Mouse (Mus musculus): ENCODE data around the gene Olfr1218. TPM values are rescaled to one million over a fixed set of nuclear protein-coding genes. Genes with fewer than 3 reads are reported as not detected.
"Not testable (repeated sequence)": the region's sequence is repeated elsewhere in the genome, so short reads cannot be mapped to it uniquely, and the experiment has no call there.

The Olfr1218 gene
- not detected for polyA plus RNA-seq (2017; shearing (Covaris generic))

DNA sequence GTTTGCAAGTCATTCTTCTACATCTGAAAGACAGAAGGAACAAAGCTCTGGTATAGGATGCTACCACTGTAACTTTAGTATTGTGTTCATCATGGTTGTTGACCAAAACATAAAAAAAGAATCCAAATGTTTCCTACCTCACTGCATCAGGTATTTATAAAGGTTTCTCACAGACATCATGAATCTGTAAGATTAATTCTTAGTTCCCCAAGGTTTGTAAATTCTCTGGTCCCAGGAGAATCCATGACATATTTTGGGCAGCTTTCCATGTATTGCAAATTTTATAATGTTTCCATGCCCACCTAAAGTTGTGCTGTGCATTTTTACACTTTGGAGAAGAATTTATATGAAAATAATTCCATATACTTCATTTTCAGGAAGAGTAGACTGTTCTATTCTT lies at the start of gene Olfr1218:
Gene Olfr1218 (minus strand): TSS at position 101 of the 400 bp plus-strand sequence.
- no peak for ATAC-seq

DNA sequence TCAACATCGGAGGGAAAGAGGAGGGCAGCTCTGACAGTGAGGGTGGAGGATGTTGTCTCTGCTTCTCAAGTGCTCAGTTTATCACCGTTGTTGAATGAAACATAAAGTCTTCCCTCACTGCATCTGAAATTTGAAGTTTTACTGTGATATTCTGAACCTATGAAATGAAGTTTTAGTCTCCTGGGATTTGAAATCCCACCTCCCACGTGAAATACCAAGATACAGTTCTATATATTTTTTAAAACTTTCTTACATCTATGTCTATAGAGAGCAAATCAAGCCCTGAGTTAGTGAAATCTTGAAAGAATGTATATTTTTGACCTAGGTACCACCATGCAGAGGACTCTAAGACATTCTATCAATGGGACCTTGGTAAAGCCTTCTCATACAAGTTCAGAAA lies 45.7 kb upstream of the Olfr1218 start, which contains the start of gene Olfr1220:
Gene Olfr1220 (minus strand): TSS at position 101 of the 400 bp plus-strand sequence.
- ATAC-seq, result no peak

DNA sequence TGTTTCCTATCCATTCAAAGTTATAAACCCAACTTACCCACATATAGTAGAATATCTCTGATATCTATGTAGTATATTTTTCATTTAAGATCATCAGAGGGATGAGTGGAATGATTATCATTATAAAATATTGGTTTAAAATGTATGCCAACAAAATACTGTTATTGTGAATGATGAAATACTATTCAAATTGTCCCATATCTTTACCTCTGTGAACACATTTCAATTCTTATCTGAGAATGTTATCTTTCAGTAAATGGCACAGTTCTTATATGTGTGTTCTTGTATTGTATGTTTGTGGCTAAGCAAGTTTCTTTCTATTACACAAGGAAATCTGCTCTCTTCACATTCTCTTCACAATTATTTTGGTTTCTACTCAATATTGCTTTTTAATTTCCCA lies 44.7 kb upstream of the Olfr1218 start:
- ATAC-seq, result no peak

DNA sequence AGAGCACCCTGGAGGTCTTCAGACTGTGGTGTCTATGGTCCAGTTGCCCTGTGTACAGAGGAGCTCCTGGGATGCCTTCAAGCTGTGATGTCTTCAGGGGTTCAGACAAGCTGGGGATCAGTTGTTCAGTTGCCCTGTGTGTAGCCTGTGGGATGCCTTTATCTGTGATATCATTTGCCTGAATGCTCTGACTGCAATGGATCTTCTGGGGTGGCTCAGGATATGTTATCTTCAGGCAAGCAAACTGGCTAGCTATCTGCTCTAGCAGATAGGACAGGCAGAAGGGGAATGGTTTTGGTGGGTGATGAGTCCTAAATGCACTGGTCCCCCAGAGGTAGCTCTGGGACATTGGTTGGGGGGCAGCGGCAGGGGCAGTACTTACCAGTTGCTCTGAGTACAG lies 32.9 kb upstream of the Olfr1218 start:
- no peak for ATAC-seq

- ATAC-seq, result no peak
These were observed 22.4 kb upstream of the Olfr1218 start, which contains the start of gene Olfr1219 for GRCm38 (mm10) chr2:89083413-89083812. TSS of gene Olfr1219 (minus strand) at chr2:89083513.

GRCm38 (mm10) chr2:89081487-89081886 lies 20.5 kb upstream of the Olfr1218 start:
- no peak for ATAC-seq

DNA sequence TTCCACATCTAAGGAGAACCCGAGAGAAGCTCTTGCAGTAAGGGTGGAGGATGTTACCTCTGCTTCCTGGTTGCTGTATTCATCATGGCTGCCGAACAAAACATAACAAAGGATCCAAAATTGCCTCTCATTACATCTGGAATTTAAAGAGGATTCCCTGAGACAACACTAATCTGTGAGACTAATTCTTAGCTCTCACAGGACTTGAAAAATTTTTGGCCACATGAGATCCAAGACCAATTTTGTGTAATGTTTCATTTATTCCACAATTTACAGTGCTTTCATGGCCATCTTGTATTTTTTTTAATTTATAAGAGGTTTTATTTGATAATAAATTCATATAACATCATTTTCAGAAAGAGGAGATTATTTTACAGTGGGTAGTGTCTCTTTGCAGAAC lies 29.0 kb downstream of the Olfr1218 start, which contains the start of gene Olfr1217:
Gene Olfr1217 (minus strand): TSS at position 101 of the 400 bp plus-strand sequence.
- no peak for ATAC-seq

- not testable (repeated sequence) for ATAC-seq
These were observed 39.6 kb downstream of the Olfr1218 start for GRCm38 (mm10) chr2:89021436-89021835.

DNA sequence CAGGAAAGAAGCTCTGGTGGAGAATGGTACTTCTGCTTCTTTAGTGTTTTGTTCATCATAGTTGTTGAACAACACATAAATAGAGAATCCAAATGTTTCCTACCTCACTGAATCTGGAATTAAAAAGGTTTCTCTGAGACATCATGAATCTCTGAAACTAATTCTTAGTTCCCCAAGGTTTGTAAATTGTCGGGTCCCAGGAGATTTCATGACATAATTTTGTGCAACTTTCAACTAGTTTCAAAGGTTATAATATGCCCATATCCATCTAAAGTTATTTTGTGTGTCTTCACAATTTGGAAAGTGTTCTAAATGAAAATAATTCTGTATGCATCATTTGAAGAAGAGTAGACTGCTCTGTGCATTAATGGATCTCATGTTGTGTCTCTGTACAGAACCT lies 42.7 kb downstream of the Olfr1218 start, which contains the start of gene Olfr1216:
Gene Olfr1216 (minus strand): TSS at position 101 of the 400 bp plus-strand sequence.
- no peak for ATAC-seq

GRCm38 (mm10) chr2:89006873-89007272 lies 54.1 kb downstream of the Olfr1218 start, which contains the start of gene Olfr1215:
TSS of gene Olfr1215 (minus strand) at chr2:89006973.
- no peak for ATAC-seq

Other genes with a start within 250 kb of the Olfr1218 start
- not detected for gene Olfr1202, start 246.7 kb downstream of the Olfr1218 start, polyA plus RNA-seq (2017; shearing (Covaris generic))
- gene Olfr1205, start 231.4 kb downstream of the Olfr1218 start, polyA plus RNA-seq (2017; shearing (Covaris generic)), result not detected
- not detected for gene Olfr1204, start 211.9 kb downstream of the Olfr1218 start, polyA plus RNA-seq (2017; shearing (Covaris generic))
- not detected for gene Olfr1206, start 198.0 kb downstream of the Olfr1218 start, polyA plus RNA-seq (2017; shearing (Covaris generic))
- gene Olfr1208, start 158.9 kb downstream of the Olfr1218 start, polyA plus RNA-seq (2017; shearing (Covaris generic)), result under 1 TPM in 1 of 2 experiments, not detected in 1; 0.11 TPM
- not detected for gene Olfr1209, start 146.0 kb downstream of the Olfr1218 start, polyA plus RNA-seq (2017; shearing (Covaris generic))
- gene Olfr1211, start 123.1 kb downstream of the Olfr1218 start, polyA plus RNA-seq (2017; shearing (Covaris generic)), result not detected
- not detected for gene Olfr1212, start 107.2 kb downstream of the Olfr1218 start, polyA plus RNA-seq (2017; shearing (Covaris generic))
- gene Gm13762, start 80.9 kb downstream of the Olfr1218 start, polyA plus RNA-seq (2017; shearing (Covaris generic)), result not detected
- gene Olfr1214, start 68.5 kb downstream of the Olfr1218 start, polyA plus RNA-seq (2017; shearing (Covaris generic)), result not detected
- gene Olfr1215, start 54.2 kb downstream of the Olfr1218 start, polyA plus RNA-seq (2017; shearing (Covaris generic)), result not detected
- not detected for gene Olfr1216, start 42.8 kb downstream of the Olfr1218 start, polyA plus RNA-seq (2017; shearing (Covaris generic))
- not detected for gene Olfr1217, start 29.1 kb downstream of the Olfr1218 start, polyA plus RNA-seq (2017; shearing (Covaris generic))
- gene Olfr1219, start 22.3 kb upstream of the Olfr1218 start, polyA plus RNA-seq (2017; shearing (Covaris generic)), result not detected
- under 1 TPM in 1 of 2 experiments, not detected in 1; 0.08 TPM for gene Olfr1220, start 45.6 kb upstream of the Olfr1218 start, polyA plus RNA-seq (2017; shearing (Covaris generic))
- not detected for gene Olfr1221, start 56.1 kb upstream of the Olfr1218 start, polyA plus RNA-seq (2017; shearing (Covaris generic))
- gene Olfr1222, start 71.9 kb upstream of the Olfr1218 start, polyA plus RNA-seq (2017; shearing (Covaris generic)), result not detected
- not detected for gene Olfr1223, start 90.4 kb upstream of the Olfr1218 start, polyA plus RNA-seq (2017; shearing (Covaris generic))
- gene Olfr1224-ps1, start 102.9 kb upstream of the Olfr1218 start, polyA plus RNA-seq (2017; shearing (Covaris generic)), result not detected
- under 1 TPM in 1 of 2 experiments, not detected in 1; 0.08 TPM for gene Olfr1225, start 113.5 kb upstream of the Olfr1218 start, polyA plus RNA-seq (2017; shearing (Covaris generic))
- not detected for gene Olfr1226, start 138.9 kb upstream of the Olfr1218 start, polyA plus RNA-seq (2017; shearing (Covaris generic))
- gene Olfr1228, start 192.9 kb upstream of the Olfr1218 start, polyA plus RNA-seq (2017; shearing (Covaris generic)), result not detected
- gene Olfr1229, start 226.8 kb upstream of the Olfr1218 start, polyA plus RNA-seq (2017; shearing (Covaris generic)), result not detected
- not detected for gene Olfr1230, start 236.1 kb upstream of the Olfr1218 start, polyA plus RNA-seq (2017; shearing (Covaris generic))
- not detected for gene Olfr1231, start 245.9 kb upstream of the Olfr1218 start, polyA plus RNA-seq (2017; shearing (Covaris generic))